Mouse (Mus musculus) layer of hippocampus, adult 2 months (tissue): ENCODE measurements around the gene Dab2. TPM values are rescaled to one million over a fixed set of nuclear protein-coding genes. Genes with fewer than 3 reads are reported as not detected.

ENCODE experiments used
- DNase-seq, 2 experiments: peaks; one replicate each; pipeline ENCODE4 v3.0.0; 2022; ENCODE audit warnings: low spot score in 2 of 2
- H3K27ac ChIP-seq: fragments of 200-600 bp; 2 replicates; pipeline ENCODE4 v1.8.1; 2022
- H3K4me3 ChIP-seq: fragments of 200-600 bp; 2 replicates; pipeline ENCODE4 v1.8.1; 2022; ENCODE audit warnings: mild to moderate bottlenecking
- CTCF ChIP-seq: fragments of 200-600 bp; conservative IDR thresholded peaks from 2 replicates; pipeline ENCODE4 v1.8.1; 2022; ENCODE audit warnings: antibody characterized with exemption, mild to moderate bottlenecking, moderate library complexity
- total RNA-seq, 2 experiments: library from RNA; stranded (reverse); gene quantifications; 2 replicates each; pipeline ENCODE4 v1.2.3; 2021

Gene Dab2
- total RNA-seq, 2 experiments from 2014 or later = 8.9 to 9.8 TPM

DNA sequence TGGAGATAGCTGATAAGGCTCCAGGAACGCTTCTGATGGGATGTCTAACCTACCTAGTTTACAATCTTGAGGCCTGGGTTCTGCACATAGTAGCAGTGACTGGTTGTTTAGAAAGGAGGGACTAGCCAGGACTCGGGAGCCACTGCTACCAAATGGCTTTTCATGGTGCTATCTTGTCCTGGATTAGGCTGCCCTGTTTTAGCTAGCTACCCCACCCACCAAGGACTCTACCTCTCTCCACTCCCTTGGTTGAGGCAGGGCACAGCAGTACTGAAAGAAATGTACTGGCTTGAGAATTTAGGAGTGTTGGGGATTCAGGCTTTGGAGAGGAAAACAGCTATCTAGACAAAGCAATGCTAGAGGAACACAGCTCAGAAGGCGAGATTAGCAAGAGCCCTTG lies 88.6 kb downstream of the Dab2 start:
- no peak for DNase-seq
- Histone ChIP-seq H3K4me3 (peak overlapping the region; percentile 47), H3K27ac (peak overlapping the region; percentile 14; the same call in 1 of the 2 replicates)
- no peak for TF ChIP-seq CTCF

DNA sequence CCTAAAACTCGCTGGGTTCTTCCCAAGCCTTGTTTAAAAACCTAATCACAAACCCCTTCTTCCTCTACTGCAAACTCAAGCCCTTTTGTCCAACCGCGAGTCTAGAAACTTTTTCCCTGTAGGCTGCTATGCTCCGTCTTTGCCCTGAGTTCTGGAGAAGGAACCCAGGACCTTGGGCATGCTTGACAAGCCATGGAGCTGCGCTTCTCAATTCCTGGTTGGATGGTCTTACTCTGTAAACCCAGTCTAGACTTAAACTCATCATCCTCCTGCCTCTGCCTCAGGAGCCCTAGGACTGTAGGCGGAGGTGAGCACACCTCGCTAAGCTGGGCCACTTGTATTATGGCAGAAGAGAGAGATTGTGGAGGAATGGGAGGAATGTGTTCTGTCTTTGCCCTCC lies 89.0 kb downstream of the Dab2 start:
- H3K4me3 ChIP-seq = no peak overlapping the region; the same call in 1 of the 2 replicates
- no peak for TF ChIP-seq CTCF

GRCm38 (mm10) chr15:6390106-6390505 lies 90.5 kb downstream of the Dab2 start:
- TF ChIP-seq CTCF = no peak
- no peak overlapping the region for H3K4me3 ChIP-seq
- DNase-seq = no peak
- no peak overlapping the region for H3K27ac ChIP-seq

More for the DNA sequence above, 89.0 kb downstream of the Dab2 start:
- DNase-seq = no peak
- H3K27ac ChIP-seq = no peak overlapping the region

DNA sequence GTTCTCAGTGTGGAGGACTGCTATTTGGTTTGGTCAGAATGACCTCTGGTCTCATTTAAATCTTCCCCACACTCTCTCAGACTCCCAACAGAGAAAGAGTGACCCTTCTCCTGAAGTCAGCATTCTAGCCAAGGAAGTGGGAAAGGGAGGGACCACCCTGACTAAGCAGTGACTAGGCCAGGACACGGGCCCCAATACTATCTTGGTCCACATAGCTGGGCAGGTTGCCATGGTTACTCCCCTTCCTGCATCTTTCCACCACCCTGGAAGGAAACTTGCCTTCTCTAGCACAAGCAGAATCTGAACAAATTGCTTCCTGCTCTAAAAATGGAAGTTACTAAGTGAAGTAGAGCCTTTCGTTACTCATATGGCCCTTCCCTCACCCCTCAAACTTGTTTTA lies 91.1 kb downstream of the Dab2 start:
- Histone ChIP-seq H3K4me3 (no peak overlapping the region), H3K27ac (no peak overlapping the region)
- DNase-seq = no peak
- no peak for TF ChIP-seq CTCF

- no peak for TF ChIP-seq CTCF
- Histone ChIP-seq H3K4me3 (no peak overlapping the region), H3K27ac (no peak overlapping the region)
- no peak for DNase-seq
Observed at GRCm38 (mm10) chr15:6391886-6392285, 92.3 kb downstream of the Dab2 start.

DNA sequence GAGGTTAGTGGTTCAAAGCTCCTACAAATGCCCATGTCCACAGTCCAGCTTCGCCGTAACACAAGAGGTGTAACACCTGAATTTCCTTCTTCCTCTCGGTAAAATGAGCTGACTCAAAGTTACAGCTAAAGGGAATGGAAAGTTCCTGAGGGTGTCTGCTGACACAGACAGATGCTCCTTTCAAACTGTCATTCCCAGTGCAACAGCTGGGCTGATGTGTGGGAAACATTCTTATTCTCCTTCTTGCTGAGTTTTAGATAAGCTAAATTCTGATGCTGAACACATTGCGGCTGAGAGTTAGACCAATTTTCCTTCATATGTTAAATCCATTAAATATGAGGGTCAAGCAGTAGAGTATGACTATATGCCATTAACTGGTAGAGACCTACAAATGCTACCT lies 94.0 kb downstream of the Dab2 start:
- TF ChIP-seq CTCF = no peak
- DNase-seq = no peak
- Histone ChIP-seq H3K4me3 (no peak overlapping the region), H3K27ac (no peak overlapping the region)

GRCm38 (mm10) chr15:6398211-6398610 lies 98.6 kb downstream of the Dab2 start:
- Histone ChIP-seq H3K27ac (no peak overlapping the region), H3K4me3 (no peak overlapping the region)
- TF ChIP-seq CTCF = no peak
- DNase-seq = no peak

- Histone ChIP-seq H3K4me3 (no peak overlapping the region), H3K27ac (no peak overlapping the region)
- DNase-seq = no peak
- no peak for TF ChIP-seq CTCF
Observed at GRCm38 (mm10) chr15:6398881-6399280, 99.3 kb downstream of the Dab2 start.

- TF ChIP-seq CTCF = no peak
- Histone ChIP-seq H3K4me3 (no peak overlapping the region), H3K27ac (no peak overlapping the region)
- no peak for DNase-seq
Observed at GRCm38 (mm10) chr15:6400115-6400514, 100.5 kb downstream of the Dab2 start.

DNA sequence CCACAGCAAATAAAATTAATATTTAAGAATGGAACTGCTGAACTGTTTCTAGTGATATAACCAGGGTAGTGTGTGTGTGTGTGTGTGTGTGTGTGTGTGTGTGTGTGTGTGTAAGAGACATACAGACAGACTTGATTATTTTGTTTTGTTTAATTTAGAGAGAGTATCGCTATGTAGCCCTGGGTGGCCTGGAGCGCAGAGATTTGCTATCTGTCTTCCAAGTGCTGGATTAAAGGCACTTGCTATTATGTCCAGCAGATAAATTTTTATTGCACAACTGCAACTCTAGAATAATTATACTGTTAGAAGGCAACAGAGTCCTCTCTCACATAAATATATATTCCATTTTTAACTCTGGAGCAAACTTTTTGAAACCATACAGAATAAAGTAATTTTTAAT lies 102.8 kb downstream of the Dab2 start:
- Histone ChIP-seq H3K4me3 (no peak overlapping the region), H3K27ac (no peak overlapping the region)
- no peak for DNase-seq
- no peak for TF ChIP-seq CTCF

GRCm38 (mm10) chr15:6404172-6404571 lies 104.6 kb downstream of the Dab2 start:
- DNase-seq = no peak
- Histone ChIP-seq H3K4me3 (no peak overlapping the region), H3K27ac (no peak overlapping the region)
- no peak for TF ChIP-seq CTCF

- no peak for DNase-seq
Observed at GRCm38 (mm10) chr15:6406771-6407170, 107.2 kb downstream of the Dab2 start.

GRCm38 (mm10) chr15:6409031-6409430 lies 109.4 kb downstream of the Dab2 start:
- Histone ChIP-seq H3K4me3 (no peak overlapping the region), H3K27ac (no peak overlapping the region)
- TF ChIP-seq CTCF = no peak
- no peak for DNase-seq

More at GRCm38 (mm10) chr15:6406771-6407170, 107.2 kb downstream of the Dab2 start:
- Histone ChIP-seq H3K27ac (no peak overlapping the region), H3K4me3 (no peak overlapping the region)
- no peak for TF ChIP-seq CTCF

DNA sequence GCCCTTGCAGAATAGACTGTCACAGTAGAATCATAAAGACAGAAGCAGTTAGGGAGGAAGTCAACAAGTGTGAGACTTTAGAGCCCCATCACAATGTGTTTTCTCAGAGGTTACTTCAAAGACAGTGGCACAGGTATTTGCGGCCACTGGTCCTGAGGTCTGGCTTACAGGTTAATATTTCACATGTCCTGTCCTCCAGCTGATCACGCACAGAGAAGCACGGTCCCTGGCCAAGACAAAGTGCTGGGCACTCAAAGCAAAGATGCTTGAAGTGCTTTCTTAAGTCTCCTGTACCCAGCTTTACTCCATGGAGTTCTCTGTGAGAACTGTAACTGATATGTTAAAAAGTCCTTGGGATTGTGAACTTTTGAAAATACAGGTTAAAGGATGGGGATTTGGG lies 110.6 kb downstream of the Dab2 start:
- no peak for TF ChIP-seq CTCF
- H3K4me3 ChIP-seq = no peak overlapping the region
- DNase-seq = no peak
- no peak overlapping the region for H3K27ac ChIP-seq

DNA sequence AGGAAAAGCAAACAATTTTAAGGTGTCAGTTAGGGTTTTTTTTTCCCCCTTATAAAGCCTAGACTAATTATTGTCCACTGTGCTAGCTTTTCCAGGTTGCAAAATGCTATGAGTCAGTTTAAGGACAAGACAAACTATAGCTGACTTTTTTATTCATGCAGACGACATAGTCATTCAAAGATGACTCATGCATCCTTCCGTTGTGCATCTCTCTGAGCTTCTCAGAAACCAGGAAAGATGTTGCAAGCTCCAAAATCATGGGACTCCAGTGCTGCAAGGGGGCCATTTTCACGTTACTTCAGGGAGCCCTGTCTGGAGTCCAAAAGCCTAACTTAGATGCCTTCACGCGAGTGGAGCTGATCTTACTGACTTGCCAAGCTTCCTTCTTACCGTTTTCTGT lies 111.7 kb downstream of the Dab2 start:
- Histone ChIP-seq H3K27ac (no peak overlapping the region), H3K4me3 (no peak overlapping the region)
- TF ChIP-seq CTCF = no peak
- DNase-seq = no peak
